Mouse (Mus musculus) liver, adult 2 months (tissue): ENCODE measurements around the gene Pak2.

Experiments
- CTCF ChIP-seq: fragments of 200-500 bp; IDR thresholded peaks from 2 replicates; pipeline ENCODE4 v1.5.1; 2011; ENCODE audit warnings: low read depth, low read length, control low read depth
- POLR2A ChIP-seq: fragments of 200-500 bp; IDR thresholded peaks from 2 replicates; pipeline ENCODE4 v1.6.1; 2011; ENCODE audit warnings: low read length, control low read depth; ENCODE audit not compliant: insufficient read depth; ENCODE audit errors: extremely low read depth

- TF ChIP-seq CTCF (no peak), POLR2A (no peak)
These were observed 29.4 kb upstream of the Pak2 start for GRCm38 (mm10) chr16:32108578-32108977.
